Mouse (Mus musculus): ENCODE measurements around the gene Nprl2. TPM values are rescaled to one million over a fixed set of nuclear protein-coding genes. Genes with fewer than 3 reads are reported as not detected.

Nprl2 gene
- total and polyA plus RNA-seq, 3 experiments = 23.2 to 30.2 TPM; not detected in 1

DNA sequence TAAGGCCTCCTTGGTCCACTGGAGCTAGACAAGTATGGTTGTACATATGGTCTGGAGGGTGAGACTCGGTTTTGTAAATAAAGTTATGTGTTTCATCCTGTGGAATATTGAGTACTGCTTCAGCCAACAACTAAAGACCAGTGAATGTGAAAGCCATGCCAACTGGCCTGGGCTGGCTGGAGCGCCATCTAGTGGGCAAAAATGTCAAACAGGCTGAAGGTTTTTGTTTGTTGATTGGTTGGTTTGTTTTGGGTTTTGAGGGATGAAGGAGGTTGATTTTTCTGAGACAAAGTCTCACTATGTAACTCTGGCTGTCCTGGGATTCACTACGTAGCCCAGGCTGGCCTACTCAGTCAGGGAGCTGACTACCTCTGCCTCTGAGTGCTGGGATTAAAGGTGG lies 3.6 kb downstream of the Nprl2 start:
- 0 out of 2 replicates have a peak, but pooled peaks have one; percentile 21 for TF ChIP-seq HCFC1 (IDR thresholded peaks at IDR 0.05; ENCODE audit: low read depth, low read length)
- no peak for TF ChIP-seq MYC (IDR thresholded peaks at IDR 0.05; ENCODE audit: low read depth, low read length)
- peak; percentile 85 to 97 (median 93) for TF ChIP-seq CTCF (IDR thresholded peaks at IDR 0.05 in 2 of 3, conservative IDR thresholded peaks at IDR 0.05 in 1 of 3; ENCODE audit: control insufficient read depth in 1 of 3, insufficient read depth in 1 of 3, low read depth in 2 of 3, low read length in 3 of 3, poor library complexity in 1 of 3, severe bottlenecking in 1 of 3)
- TF ChIP-seq SIN3A (IDR thresholded peaks at IDR 0.05; ENCODE audit: low read length) = peak; percentile 28; the same call in 1 of the 2 replicates
- TF ChIP-seq MAZ (IDR thresholded peaks at IDR 0.05; ENCODE audit: low read depth, low read length) = no peak
- no peak for TF ChIP-seq UBTF (IDR thresholded peaks at IDR 0.05; ENCODE audit: borderline replicate concordance, insufficient read depth, low read depth, low read length)
- TF ChIP-seq ZC3H11A (IDR thresholded peaks at IDR 0.05; ENCODE audit: low read depth, low read length) = 0 out of 2 replicates have a peak, but pooled peaks have one; percentile 5
- peak; percentile 42 for TF ChIP-seq RAD21 (IDR thresholded peaks at IDR 0.05; ENCODE audit: low read depth, low read length)
- TF ChIP-seq SMC3 (IDR thresholded peaks at IDR 0.05; ENCODE audit: low read depth, low read length) = peak; percentile 56
- no peak for TF ChIP-seq POLR2AphosphoS5 (IDR thresholded peaks at IDR 0.05; ENCODE audit: borderline replicate concordance, low read depth, low read length)
- TF ChIP-seq GABPA (IDR thresholded peaks at IDR 0.05; ENCODE audit: low read depth, low read length) = no peak
- no peak overlapping the region for H3K4me3 ChIP-seq (ENCODE audit: control insufficient read depth in 1 of 2, insufficient read depth in 1 of 2, low read depth in 2 of 2, low read length in 2 of 2)

DNA sequence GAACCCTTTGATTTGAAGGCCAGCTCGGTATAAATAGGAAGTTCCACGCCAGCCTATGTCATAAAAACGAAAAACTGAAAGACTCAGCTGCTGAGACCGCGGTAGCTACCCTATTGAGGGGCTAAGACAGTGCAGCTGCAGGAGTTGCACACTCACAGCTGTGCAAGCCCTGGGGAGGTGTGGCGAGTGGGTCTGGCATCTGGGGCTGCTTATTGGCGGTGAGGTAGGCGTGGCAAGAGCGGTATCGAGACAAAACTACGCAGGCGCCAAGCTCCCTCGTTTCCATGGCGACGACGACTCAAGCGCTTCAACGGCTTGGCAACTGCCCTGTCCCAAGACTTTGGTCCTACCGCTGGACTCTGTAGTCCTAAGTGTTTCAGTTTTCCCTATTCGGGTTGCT lies 5.0 kb downstream of the Nprl2 start, which contains the start of gene Zmynd10:
TSS of gene Zmynd10 (plus strand) at position 273 of the 400 bp plus-strand sequence.
- no peak for TF ChIP-seq GATA1 (IDR thresholded peaks at IDR 0.05; ENCODE audit: low read depth, low read length)
- TF ChIP-seq JUND (IDR thresholded peaks at IDR 0.05; ENCODE audit: low read depth, low read length) = no peak
- no peak for TF ChIP-seq USF1 (IDR thresholded peaks at IDR 0.05; ENCODE audit: low read depth, low read length)
- H3K79me2 ChIP-seq (ENCODE audit: control insufficient read depth, insufficient read depth, low read length, poor library complexity) = peaks cover 5% of the 10 kb centered on the region; the same call in 1 of the 2 replicates
- peaks cover 0 to 1% of the 10 kb centered on the region in 2 experiments; a peak in 2 of 4 replicates for H3K36me3 ChIP-seq (ENCODE audit: control insufficient read depth in 1 of 2, insufficient read depth in 2 of 2, low read length in 2 of 2)
- no peak within 1 kb of the TSS for H3K9ac ChIP-seq (ENCODE audit: control insufficient read depth, low read depth, low read length, poor library complexity, severe bottlenecking)
- DNase-seq (ENCODE audit: low read depth, low spot score) = no peak
- H3K9me3 ChIP-seq (replicated peaks; ENCODE audit: insufficient read depth, low read length) = no peaks in the 10 kb centered on the region
- no peak within 1 kb of the TSS for H3K4me3 ChIP-seq (ENCODE audit: control insufficient read depth in 1 of 2, insufficient read depth in 1 of 2, low read depth in 2 of 2, low read length in 2 of 2)
- peaks cover under 1 to 11% of the 10 kb centered on the region in 2 experiments; a peak in 3 of 4 replicates for H3K4me1 ChIP-seq (ENCODE audit: control insufficient read depth in 1 of 2, insufficient read depth in 2 of 2, low read length in 2 of 2)
- no peaks in the 10 kb centered on the region for H3K27me3 ChIP-seq (ENCODE audit: control insufficient read depth in 1 of 2, insufficient read depth in 2 of 2, low read length in 2 of 2)
- no peak within 1 kb of the TSS for H3K27ac ChIP-seq (ENCODE audit: control insufficient read depth, low read depth, low read length)

More for the DNA sequence above, 3.6 kb downstream of the Nprl2 start:
- peak; percentile 80 for DNase-seq (ENCODE audit: low read depth, low spot score)
- H3K36me3 ChIP-seq (ENCODE audit: control insufficient read depth in 1 of 2, insufficient read depth in 2 of 2, low read length in 2 of 2) = peaks cover 0 to 2% of the 10 kb centered on the region in 2 experiments; a peak in 1 of 4 replicates
- no peak overlapping the region for H3K27ac ChIP-seq (ENCODE audit: control insufficient read depth, low read depth, low read length)
- no peaks in the 10 kb centered on the region for H3K9me3 ChIP-seq (replicated peaks; ENCODE audit: insufficient read depth, low read length)
- H3K4me1 ChIP-seq (ENCODE audit: control insufficient read depth in 1 of 2, insufficient read depth in 2 of 2, low read length in 2 of 2) = peaks cover 0 to 8% of the 10 kb centered on the region in 2 experiments; a peak in 1 of 4 replicates
- peaks cover 4% of the 10 kb centered on the region; the same call in 1 of the 2 replicates for H3K79me2 ChIP-seq (ENCODE audit: control insufficient read depth, insufficient read depth, low read length, poor library complexity)
- H3K9ac ChIP-seq (ENCODE audit: control insufficient read depth, low read depth, low read length, poor library complexity, severe bottlenecking) = no peak overlapping the region
- H3K27me3 ChIP-seq (ENCODE audit: control insufficient read depth in 1 of 2, insufficient read depth in 2 of 2, low read length in 2 of 2) = no peaks in the 10 kb centered on the region

DNA sequence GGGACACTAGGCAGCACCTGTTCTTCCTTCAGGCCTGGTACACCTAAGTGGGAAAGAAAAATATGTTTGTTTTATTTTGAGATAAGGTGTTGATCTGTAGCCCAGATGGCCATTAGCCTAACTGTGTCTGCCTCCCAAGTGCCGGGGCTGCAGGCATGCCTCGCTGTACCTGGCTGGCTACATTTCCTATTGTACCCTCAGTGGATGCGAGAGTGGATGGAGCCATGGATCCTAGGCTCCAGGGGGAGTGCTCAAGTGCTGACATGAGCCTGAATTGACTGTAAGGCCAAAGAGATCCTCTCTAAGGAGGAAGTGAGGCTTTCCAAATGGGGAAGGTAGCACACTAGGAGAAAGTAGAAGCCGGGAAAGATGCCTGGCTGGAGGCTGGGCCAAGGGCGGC lies 5.9 kb downstream of the Nprl2 start:
- Histone ChIP-seq H3K36me3 (ENCODE audit: control insufficient read depth in 1 of 2, insufficient read depth in 2 of 2, low read length in 2 of 2) (peaks cover 0 to 10% of the 10 kb centered on the region in 2 experiments; a peak in 2 of 4 replicates), H3K4me1 (ENCODE audit: control insufficient read depth in 1 of 2, insufficient read depth in 2 of 2, low read length in 2 of 2) (peaks cover 8 to 20% of the 10 kb centered on the region in 2 experiments), H3K9me3 (replicated peaks; ENCODE audit: insufficient read depth, low read length) (no peaks in the 10 kb centered on the region), H3K27me3 (ENCODE audit: control insufficient read depth in 1 of 2, insufficient read depth in 2 of 2, low read length in 2 of 2) (no peaks in the 10 kb centered on the region), H3K27ac (ENCODE audit: control insufficient read depth, low read depth, low read length) (no peak overlapping the region), H3K9ac (ENCODE audit: control insufficient read depth, low read depth, low read length, poor library complexity, severe bottlenecking) (no peak overlapping the region), H3K4me3 (ENCODE audit: control insufficient read depth in 1 of 2, insufficient read depth in 1 of 2, low read depth in 2 of 2, low read length in 2 of 2) (no peak overlapping the region), H3K79me2 (ENCODE audit: control insufficient read depth, insufficient read depth, low read length, poor library complexity) (peaks cover 2% of the 10 kb centered on the region; the same call in 1 of the 2 replicates)
- no peak for DNase-seq (ENCODE audit: low read depth, low spot score)
- TF ChIP-seq MAZ (IDR thresholded peaks at IDR 0.05; ENCODE audit: low read depth, low read length) = no peak
- TF ChIP-seq UBTF (IDR thresholded peaks at IDR 0.05; ENCODE audit: borderline replicate concordance, insufficient read depth, low read depth, low read length) = no peak
- TF ChIP-seq ETS1 (IDR thresholded peaks at IDR 0.05; ENCODE audit: low read depth, low read length) = no peak
- no peak for TF ChIP-seq ZC3H11A (IDR thresholded peaks at IDR 0.05; ENCODE audit: low read depth, low read length)
- no peak for TF ChIP-seq POLR2A (IDR thresholded peaks at IDR 0.05; ENCODE audit: control insufficient read depth in 1 of 2, insufficient read depth in 1 of 2, low read depth in 1 of 2, low read length in 2 of 2, poor library complexity in 1 of 2)
- no peak for TF ChIP-seq TAL1 (IDR thresholded peaks at IDR 0.05; ENCODE audit: low read length)
- no peak for TF ChIP-seq KAT2A (conservative IDR thresholded peaks at IDR 0.05; ENCODE audit: low read depth, low read length)
- TF ChIP-seq RCOR1 (IDR thresholded peaks at IDR 0.05; ENCODE audit: low read depth, low read length) = no peak
- TF ChIP-seq MXI1 (IDR thresholded peaks at IDR 0.05; ENCODE audit: low read depth, low read length) = no peak
- TF ChIP-seq MAX (IDR thresholded peaks at IDR 0.05; ENCODE audit: low read length) = no peak
- TF ChIP-seq ZNF384 (IDR thresholded peaks at IDR 0.05; ENCODE audit: low read depth, low read length) = no peak
- no peak for TF ChIP-seq GATA1 (IDR thresholded peaks at IDR 0.05; ENCODE audit: low read depth, low read length)
- TF ChIP-seq EP300 (IDR thresholded peaks at IDR 0.05; ENCODE audit: low read depth in 1 of 2, low read length in 2 of 2) = no peak
- no peak for TF ChIP-seq CTCF (IDR thresholded peaks at IDR 0.05 in 2 of 3, conservative IDR thresholded peaks at IDR 0.05 in 1 of 3; ENCODE audit: control insufficient read depth in 1 of 3, insufficient read depth in 1 of 3, low read depth in 2 of 3, low read length in 3 of 3, poor library complexity in 1 of 3, severe bottlenecking in 1 of 3)
- TF ChIP-seq HCFC1 (IDR thresholded peaks at IDR 0.05; ENCODE audit: low read depth, low read length) = no peak
- TF ChIP-seq POLR2AphosphoS2 (IDR thresholded peaks at IDR 0.05; ENCODE audit: low read length) = no peak
- no peak for TF ChIP-seq RAD21 (IDR thresholded peaks at IDR 0.05; ENCODE audit: low read depth, low read length)

All from MEL (cell line).